Mouse (Mus musculus): Measurements from ENCODE around the gene Dip2c. TPM values are rescaled to one million over a fixed set of nuclear protein-coding genes. Genes with fewer than 3 reads are reported as not detected.

Gene Dip2c
- total RNA-seq, 2 experiments from 2014 or later: 0.84 to 1.1 TPM

DNA sequence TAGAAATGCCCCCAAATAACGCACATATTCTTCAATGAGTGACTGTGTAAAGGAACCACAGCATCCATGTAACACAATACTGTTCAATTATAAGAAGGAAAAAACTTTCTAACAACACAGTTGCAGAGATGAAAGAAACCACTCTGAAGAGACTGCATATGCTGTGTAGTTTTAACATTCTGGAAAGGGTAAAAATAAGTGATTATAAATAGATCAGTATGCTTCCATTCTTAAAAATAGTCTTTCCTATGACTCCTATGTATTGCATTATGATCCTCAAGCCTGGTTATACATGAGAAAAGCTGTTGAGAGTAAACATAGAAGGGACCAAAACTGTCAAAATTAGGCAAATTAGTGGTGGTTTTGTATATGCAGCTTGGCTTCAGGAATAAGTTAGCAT lies 197.1 kb downstream of the Dip2c start:
- no peak for ATAC-seq (replicated peaks; ENCODE audit: low FRiP score, poor library complexity, severe bottlenecking)

DNA sequence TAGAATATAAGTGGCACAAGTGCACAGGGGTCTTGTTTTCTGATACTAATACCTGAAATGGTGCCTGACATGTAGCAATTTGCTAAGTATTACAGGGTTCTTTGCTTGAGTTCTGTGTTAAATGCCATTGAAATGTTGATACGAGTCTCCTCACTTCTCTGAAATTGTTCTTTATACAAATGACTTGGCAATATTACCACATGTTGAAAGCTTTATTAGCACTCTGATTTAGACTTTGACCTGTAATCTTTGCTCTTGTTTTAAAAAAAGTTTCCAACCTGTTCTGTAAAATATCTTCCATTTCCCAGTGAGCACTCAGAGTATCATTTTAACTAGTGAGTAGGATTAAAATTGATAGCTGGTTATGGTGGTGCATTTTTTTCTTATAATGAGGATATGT lies 205.4 kb downstream of the Dip2c start:
- ATAC-seq (replicated peaks; ENCODE audit: low FRiP score, poor library complexity, severe bottlenecking): no peak

DNA sequence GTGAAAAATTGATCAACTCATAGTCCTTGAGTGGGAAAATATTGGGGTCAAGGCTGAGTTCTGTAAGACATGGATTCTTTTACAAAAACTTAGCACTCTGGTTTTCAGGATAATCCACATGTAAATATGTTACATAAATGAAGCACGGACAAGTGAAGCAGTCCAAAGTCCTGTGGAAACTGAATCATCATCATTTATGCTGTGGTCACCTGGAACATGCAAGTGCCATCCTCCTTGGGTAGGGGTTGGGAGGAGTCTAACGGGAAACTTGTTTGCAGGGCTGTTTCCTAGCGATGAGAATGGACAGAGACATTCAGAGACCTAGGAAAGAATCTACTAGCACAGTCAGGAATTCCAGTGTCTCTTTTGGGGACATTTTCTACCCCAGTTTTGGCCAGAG lies 213.4 kb downstream of the Dip2c start:
- no peak for ATAC-seq (replicated peaks; ENCODE audit: low FRiP score, poor library complexity, severe bottlenecking)

DNA sequence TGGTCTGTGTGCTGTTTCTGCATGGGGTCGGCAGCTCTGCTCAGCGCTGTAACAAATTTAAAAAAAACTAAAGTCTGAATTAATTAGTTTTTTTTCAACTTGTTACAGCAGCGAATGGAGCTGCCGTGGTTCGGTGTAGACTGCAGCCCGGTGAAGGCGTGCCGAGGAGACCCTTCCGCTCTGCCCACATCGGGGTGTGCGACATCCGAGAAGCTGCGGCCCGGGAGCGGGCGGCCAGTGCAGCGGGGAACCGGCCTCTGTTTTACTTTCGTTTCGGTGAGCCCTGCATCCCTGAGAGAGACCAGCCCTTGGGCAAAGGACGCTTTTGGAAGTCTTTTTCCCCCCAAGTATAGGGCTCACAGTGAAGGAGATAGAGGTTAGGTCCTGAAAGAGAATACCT lies 218.4 kb downstream of the Dip2c start:
- no peak for ATAC-seq (replicated peaks; ENCODE audit: low FRiP score, poor library complexity, severe bottlenecking)

DNA sequence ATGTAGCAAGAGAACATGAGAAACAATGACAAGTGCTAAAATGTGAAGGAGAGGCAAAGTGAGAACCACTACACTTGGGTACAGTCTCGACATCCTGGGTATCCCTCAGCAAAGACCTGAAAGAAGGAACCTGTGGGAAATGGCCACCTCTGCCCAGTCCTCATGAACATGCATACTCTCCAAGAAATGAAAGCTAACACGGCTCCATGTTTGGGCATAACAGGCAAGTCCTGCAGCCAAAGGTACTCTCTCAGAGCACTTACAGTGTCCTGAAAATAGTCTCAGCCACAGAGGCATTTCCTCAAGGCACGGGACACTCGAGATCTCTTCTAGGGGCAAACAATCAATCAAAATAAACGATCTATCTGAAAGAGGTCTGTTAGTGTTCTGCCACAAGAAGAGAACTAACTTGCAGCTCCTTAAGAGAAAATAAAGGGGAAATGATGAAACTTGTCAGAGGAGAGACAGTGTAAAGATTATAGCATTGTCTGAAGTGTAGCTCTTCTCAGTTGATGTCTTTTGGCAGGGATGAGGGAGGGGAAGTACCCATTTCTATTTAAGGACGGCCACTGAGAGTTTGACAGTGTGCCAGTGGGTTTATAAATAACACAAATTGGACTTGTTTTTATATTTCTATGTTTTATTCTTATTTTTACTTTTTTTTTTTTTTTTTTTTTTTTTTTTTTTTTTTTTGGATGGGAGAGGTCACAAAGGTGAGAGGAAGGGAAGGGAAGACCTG lies 228.0 kb downstream of the Dip2c start:
- ATAC-seq (replicated peaks; ENCODE audit: low FRiP score, poor library complexity, severe bottlenecking): no peak

DNA sequence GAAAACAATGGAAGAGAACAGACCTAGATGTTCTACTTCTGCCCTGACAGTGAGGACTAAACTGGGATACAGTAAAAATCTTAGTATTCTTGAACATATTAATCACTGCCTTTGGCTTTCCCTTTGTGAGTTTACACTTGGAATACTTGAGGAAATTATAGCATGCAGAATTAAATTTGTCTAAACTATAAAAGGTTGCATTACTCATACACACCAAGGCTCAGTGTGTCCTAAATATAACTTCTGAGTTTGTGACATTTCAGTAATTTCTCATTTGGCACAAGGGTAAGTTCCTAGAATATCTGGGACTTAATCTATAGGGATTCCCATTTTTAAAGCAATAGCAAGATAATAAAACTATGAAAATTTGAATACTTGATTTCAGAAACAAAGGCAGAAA lies 262.2 kb downstream of the Dip2c start:
- ATAC-seq (replicated peaks; ENCODE audit: low FRiP score, poor library complexity, severe bottlenecking): no peak

DNA sequence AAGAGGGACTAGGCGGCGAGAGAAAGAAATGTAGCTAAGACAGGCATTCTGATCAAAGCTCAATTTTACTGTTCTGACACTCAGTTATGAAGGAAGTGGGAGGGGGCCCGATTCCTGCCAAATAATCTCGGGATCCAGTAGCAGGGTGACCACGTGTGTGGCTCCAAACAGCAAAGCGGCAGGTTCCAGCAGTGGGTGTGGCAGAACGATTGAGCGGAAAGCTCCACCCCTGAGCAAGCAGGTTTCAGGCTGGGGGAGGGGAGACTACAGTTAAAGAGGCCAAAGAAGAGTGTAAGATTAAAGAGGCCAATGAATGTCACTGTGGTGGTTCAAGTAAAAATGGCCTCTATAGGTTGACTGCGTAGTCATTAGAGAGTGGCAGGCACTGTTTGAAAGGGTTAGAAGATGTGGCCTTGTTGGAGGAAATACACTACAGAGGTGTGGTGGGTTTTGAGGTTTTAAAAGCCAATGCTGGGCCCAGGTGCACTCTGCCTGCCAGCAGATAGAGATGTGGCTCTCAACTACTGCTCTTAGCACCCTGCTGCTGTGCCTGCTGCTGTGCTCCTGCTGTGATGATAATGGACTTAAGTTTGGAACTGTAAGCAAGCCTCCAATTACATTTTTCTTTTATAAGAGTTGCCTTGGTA lies 271.5 kb downstream of the Dip2c start:
- ATAC-seq (replicated peaks; ENCODE audit: low FRiP score, poor library complexity, severe bottlenecking): no peak

DNA sequence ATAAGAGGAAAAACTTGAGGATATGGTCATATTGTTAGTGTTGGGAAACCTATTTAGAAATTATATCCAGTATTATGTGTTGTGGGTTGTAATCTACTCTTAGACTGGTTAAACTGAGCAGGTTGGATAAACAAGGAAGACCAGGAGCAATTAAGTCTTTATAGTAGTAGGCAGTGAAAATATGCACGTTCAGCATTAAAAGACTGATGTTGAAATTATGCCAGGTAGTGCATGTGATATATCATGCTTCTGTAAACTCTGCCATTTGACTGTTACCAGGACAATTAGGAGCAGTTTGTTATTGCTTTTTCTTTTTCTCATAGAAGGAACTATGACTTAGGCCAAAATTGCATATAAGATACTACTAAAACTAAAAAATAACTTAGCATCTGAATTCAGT lies 285.8 kb downstream of the Dip2c start:
- no peak for ATAC-seq (replicated peaks; ENCODE audit: low FRiP score, poor library complexity, severe bottlenecking)

DNA sequence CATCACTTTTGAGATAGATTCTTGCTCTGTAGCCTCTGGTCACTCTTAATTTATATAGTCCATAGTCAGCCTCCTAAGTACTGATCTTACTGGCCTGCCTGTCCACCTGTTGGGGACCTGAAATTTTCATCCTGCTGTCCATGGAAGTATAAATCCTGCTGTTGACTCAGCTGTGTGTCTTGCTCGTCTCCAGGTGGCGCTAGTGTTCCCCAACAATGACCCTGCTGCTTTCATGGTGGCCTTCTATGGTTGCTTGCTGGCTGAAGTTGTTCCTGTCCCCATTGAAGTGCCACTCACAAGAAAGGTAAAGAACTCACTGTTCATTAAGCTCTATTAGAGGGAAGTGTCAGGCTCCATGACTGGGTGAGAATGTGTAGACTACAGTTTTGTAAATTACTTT lies 286.6 kb downstream of the Dip2c start:
- no peak for ATAC-seq (replicated peaks; ENCODE audit: low FRiP score, poor library complexity, severe bottlenecking)

DNA sequence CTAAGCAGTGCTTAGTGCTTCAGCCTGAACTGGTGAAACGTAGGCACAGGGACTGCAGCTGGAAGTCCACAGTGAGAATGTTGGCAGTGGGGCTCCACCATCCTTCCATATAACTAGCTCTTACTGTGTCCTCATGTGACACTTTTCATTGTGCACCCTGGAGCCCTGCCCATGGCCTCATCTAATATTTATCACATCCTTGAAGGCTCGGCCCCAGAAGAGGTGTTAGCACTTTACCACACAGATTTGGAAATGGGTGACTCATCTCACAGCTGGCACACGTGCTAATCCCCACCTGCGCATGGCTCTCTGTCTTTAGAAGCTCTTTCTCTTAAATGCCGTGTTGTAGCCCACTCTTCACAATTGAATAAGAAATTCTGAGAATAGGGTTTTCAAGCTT lies 292.5 kb downstream of the Dip2c start:
- ATAC-seq (replicated peaks; ENCODE audit: low FRiP score, poor library complexity, severe bottlenecking): no peak

DNA sequence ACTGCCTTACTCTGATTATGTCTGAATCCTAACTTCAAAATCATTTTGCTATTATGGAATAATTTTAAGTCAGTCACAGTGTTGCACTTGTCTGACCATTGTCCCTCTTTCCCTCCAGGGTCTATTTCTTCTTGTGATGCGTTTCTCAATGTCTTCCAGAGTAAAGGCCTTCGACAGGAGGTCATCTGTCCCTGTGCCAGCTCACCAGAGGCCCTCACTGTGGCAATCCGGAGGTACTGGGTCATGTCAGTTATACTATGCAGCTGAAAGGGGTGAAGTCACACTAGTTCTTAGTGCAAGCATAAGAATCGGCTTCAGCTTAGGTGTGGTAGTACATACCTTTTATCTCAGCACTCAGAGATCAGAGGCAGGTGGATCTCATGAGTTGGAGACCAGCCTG lies 300.4 kb downstream of the Dip2c start:
- no peak for ATAC-seq (replicated peaks; ENCODE audit: low FRiP score, poor library complexity, severe bottlenecking)

DNA sequence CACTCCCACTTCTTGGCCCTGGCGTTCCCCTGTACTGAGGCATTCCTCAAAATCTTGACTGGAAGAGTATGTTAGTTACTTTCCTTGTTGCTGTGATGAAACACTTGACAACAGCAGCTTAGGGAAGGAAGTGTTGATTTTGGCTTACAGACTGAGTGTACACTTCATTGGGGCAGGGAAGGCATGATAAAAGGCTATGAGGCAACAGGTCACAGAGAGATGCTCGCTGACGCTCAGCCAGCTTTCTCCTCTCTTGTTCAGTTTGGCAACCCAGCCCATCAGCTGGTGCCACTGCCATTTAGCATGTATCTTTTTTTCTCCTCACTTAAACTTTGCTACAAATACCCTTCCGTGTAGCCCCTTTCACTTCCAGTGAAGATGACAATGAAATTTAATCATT lies 302.1 kb downstream of the Dip2c start:
- no peak for ATAC-seq (replicated peaks; ENCODE audit: low FRiP score, poor library complexity, severe bottlenecking)

DNA sequence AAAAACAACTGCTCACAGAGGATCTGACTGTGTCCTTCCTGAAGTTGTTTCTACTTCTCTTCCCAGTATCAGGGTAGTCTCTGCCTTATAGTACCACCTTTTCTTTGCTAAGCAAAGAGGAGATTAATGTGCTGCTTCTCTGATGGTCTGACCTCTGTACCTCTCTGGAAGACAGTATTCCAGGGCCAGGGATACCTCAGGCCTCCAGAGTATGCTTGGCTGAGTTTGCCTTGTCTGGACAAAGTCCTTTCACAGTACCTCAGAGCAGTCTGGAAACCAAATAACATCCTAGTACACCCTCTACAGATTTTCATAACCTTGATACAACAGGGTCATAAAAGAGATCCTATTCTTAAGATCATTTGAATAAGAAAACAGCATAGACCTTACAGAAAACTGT lies 305.5 kb downstream of the Dip2c start:
- no peak for ATAC-seq (replicated peaks; ENCODE audit: low FRiP score, poor library complexity, severe bottlenecking)

DNA sequence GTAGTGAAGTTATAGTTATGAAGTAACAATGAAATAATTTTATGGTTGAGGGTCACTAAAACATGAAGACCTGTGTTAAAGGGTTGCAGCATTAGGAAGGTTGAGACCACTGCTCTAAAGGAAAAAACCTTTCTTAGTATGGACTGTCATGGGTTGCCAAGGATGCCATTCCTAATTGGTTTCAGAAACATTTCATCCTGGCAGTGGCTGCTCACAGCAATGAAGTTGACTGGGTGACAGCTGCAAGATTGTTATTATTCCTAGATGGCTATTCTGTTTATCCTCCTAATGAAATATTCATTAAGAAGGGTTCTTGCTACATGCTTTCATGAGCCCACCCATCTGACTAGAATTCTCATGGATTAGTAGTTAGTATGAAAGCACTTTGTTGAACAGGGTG lies 307.3 kb downstream of the Dip2c start:
- no peak for ATAC-seq (replicated peaks; ENCODE audit: low FRiP score, poor library complexity, severe bottlenecking)

DNA sequence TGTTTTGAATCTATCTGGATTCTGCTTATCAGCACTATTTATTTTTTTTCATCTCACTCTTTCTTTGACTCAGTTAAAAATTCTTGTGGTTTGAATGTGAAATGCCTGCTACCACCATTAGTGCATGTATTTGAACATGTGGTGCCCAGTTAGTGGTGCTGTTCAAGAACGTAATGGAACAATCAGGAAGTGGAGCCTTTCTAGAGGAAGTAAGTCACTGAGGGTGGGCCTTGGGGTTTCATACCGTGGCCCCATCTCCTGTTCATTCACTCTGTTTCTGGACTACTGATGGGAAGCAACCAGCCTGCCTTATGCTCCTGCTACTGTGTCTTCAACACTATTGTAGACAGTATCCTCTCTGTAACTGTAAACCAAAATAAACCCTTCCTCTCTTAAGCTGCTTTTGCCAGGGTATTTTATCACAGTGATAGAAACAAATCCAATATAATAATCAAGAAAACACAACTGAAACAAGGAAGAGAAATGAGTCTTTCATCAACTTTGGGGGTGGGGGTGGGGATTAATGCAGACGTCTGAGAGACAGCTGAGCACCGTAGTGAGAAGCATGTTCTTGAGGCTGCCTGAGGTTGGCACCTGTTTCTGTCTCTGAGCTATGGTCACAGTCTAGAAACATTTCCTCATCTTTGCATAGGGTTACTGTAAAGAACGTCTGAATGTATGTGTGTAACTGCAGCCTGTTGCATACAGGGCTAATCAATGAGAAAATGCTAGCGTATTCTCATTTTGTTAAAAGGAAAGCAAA lies 323.2 kb downstream of the Dip2c start:
- no peak for ATAC-seq (replicated peaks; ENCODE audit: low FRiP score, poor library complexity, severe bottlenecking)

DNA sequence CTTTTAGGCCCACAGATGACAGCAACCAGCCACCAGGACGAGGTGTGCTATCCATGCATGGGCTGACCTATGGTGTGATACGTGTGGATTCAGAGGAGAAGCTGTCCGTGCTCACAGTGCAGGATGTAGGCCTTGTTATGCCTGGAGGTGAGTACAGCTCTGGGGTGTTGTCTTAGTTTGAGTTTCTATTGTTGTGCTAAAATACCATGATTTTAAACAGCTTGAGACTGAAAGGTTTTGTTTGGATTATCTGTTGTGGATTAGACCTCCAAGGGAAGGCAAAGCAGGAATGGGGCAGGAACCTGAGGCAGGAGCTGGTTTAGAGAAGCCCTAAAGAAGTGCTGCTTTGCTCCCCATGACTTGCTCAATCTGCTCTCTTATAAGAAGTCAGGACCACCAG lies 325.0 kb downstream of the Dip2c start:
- no peak for ATAC-seq (replicated peaks; ENCODE audit: low FRiP score, poor library complexity, severe bottlenecking)

DNA sequence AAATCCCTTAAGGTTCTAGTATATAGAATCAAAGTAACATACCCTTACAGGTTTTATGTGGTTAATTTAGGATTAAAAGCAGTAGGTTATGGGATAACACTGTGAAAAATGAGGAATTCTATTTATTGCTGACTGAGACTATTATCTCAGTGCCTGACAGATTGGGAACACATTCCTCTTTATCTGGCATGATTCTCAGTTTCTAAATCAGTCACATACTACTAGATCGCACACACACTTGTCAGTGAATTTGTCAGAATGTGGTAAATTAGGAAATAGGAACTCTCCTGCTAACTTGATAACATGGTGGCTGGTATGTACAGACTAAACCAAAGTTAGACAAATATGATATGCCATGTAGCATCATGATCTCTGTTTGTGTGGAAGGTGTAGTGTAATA lies 334.9 kb downstream of the Dip2c start:
- ATAC-seq (replicated peaks; ENCODE audit: low FRiP score, poor library complexity, severe bottlenecking): no peak

DNA sequence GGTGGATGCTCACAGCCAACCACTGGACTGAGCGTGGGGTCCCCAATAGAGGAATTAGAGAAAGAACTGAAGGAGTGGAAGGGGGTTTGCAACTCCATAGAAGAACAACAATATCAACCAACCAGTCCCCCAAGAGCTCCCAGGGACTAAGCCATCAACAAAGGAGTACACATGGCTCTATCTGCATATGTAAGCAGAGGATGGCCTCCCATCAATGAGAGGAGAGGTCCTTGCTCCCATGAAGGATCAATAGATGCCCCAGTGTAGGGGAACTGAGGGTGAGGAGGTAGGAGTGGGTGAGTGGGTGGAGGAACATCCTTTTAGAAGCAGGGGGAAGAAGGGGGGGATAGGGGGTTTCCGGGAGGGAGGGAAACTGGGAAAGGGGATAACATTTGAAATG lies 356.4 kb downstream of the Dip2c start:
- ATAC-seq (replicated peaks; ENCODE audit: low FRiP score, poor library complexity, severe bottlenecking): no peak

DNA sequence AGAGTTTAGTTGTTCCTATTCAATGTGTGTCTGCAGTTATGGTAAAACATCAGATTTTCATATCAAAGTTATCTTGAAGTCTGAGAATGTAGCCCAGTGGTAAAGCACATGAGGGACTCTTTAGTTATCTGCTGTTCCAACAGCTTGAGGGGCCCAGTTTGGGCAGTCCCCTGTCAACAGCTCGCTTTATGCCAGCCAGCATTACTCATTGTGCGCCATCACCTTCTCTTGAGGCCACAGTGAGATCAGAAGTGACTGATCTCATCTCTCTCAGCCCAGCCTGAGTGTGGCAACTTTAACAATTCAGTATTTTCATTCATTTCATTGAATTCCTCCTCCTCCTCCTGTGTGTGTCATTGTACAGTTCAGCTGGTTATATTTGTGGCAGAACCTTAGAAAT lies 359.6 kb downstream of the Dip2c start:
- no peak for ATAC-seq (replicated peaks; ENCODE audit: low FRiP score, poor library complexity, severe bottlenecking)

DNA sequence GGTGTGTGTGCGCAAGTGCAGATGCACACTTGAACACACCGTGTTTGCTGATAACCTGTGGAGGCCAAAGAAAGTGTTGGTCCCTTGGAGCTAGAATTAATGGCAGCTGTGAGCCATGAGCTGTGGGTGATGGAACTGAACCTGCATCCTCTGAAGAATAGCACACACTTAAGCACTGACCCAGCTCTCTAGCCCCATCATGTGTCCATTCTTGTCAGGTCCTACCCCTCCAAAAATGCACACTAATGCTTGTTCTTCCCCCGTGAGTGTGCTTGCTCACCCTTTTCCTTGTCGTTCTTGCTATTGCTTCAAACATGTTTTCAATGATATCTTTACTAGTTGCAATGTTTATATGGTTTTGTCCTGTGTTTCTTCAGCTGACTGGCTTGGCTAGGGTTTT lies 360.2 kb downstream of the Dip2c start:
- no peak for ATAC-seq (replicated peaks; ENCODE audit: low FRiP score, poor library complexity, severe bottlenecking)

DNA sequence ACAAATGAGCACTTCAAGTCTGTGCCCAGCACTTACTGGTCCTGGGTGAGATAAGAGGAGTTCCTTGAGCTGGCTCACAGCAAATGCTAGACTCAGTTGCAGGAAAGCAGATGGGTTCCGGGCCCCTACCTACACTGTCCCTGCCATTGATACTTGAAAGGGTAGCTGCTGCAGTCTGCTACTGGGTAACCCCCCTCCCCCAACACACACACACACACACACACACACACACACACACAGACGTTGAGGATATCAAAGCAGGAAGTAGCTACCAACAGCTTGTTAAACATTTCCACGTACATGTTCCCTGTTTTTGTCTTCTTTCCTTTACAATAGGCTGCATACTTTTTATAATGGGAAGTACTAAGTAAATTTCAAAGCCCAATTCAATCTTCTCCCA lies 361.6 kb downstream of the Dip2c start:
- ATAC-seq (replicated peaks; ENCODE audit: low FRiP score, poor library complexity, severe bottlenecking): no peak
